Mouse (Mus musculus): ENCODE data around the gene Prph. TPM values are rescaled to one million over a fixed set of nuclear protein-coding genes. Genes with fewer than 3 reads are reported as not detected.
A peak's percentile ranks its signal among the peaks of the same experiment; 100 is the strongest.
"Not testable (repeated sequence)": the region's sequence is repeated elsewhere in the genome, so short reads cannot be mapped to it uniquely, and the experiment has no call there.

Prph gene
- polyA plus RNA-seq, 1 experiment from 2014 or later, result 12.6 TPM

DNA sequence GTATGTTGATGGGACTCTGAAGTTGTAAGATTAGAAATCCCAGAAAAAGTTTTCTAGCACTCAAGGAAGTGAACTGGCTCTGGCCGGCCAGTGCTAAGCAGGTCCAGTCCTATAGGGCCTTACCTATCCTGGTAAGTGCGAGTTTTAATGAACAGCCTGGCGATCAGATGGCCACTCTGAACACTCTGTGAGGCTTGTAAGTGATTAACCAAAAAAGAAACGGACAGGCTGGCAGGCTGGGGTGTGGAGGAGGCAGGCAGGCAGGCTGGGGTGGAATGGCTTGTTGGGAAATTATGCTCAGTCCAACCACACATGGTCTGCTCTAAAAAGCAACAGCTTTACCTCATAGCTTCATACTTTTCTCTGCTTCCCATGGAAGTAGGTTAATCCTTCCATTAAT lies 19.5 kb upstream of the Prph start:
- Histone ChIP-seq H3K4me3 (replicated peaks) (no peak overlapping the region), H3K27me3 (no peaks in the 10 kb centered on the region), H3K4me2 (no peak overlapping the region), H3K27ac (peak overlapping the region; percentile 66), H3K9me3 (replicated peaks) (no peaks in the 10 kb centered on the region), H3K36me3 (peaks cover 38% of the 10 kb centered on the region), H3K9ac (no peak overlapping the region), H3K4me1 (peaks cover 46% of the 10 kb centered on the region)
- peak; percentile 73 for ATAC-seq (replicated peaks; ENCODE audit: low FRiP score)
- WGBS, result 63% methylated on average over 4 of the region's 4 CpGs

DNA sequence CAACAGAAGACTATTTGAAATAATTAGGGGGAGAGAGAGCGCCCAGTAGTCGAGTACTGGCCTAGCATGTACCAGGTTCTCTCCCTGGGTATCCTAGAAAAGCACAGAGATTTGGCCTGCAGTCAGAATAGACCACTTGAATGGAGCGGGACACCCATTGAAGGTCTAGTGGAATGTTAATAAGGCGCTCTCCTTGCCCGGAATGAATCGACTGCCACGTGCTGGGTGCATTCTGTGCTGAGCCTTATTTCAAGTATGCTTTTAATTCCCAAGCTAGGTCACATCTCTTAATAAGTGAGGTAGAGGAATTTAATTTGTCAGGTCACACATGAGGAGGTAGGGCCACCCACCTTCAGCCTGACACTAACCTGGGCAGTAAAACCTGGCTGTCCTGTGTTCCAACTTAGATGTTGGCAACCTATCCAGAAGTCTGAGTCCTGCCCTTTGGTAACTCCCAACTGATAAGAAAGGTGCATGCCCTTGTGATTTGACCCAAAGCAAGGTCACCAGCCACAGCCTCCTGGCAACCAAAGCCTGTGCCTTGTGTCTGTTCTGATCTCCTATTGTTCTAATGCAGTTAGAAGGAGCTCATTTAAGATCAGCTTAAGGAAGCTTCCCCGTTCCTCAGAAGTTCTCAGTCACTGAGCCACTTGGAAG lies 18.6 kb upstream of the Prph start:
- Histone ChIP-seq H3K4me3 (replicated peaks) (no peak overlapping the region), H3K36me3 (peaks cover 38% of the 10 kb centered on the region), H3K27me3 (no peaks in the 10 kb centered on the region), H3K27ac (no peak overlapping the region), H3K4me2 (no peak overlapping the region), H3K9me3 (replicated peaks) (no peaks in the 10 kb centered on the region), H3K9ac (no peak overlapping the region), H3K4me1 (peaks cover 46% of the 10 kb centered on the region)
- ATAC-seq (replicated peaks; ENCODE audit: low FRiP score), result no peak
- WGBS, result 92% methylated on average over 8 of the region's 8 CpGs

DNA sequence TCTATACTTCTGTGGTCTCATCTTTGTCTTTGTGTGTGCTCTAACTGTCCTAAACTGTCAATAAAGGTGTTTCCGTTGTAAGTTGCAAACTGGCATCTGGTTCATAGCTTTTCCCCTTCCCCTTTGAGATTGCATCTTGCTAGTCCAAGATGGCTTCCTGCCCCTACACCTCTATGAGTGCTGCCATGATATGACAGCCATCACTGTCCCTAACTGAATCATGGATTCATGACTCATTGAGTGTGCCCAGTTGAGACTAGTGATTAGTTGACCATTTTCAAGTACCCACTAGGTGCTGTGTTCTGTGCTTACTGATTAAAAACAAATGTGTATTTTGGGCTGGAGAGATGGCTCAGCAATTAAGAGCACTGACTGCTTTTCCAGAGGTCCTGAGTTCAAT lies 16.9 kb upstream of the Prph start:
- no peak overlapping the region for H3K9ac ChIP-seq
- peaks cover 38% of the 10 kb centered on the region for H3K36me3 ChIP-seq
- no peak overlapping the region for H3K4me2 ChIP-seq
- H3K4me3 ChIP-seq (replicated peaks), result no peak overlapping the region
- WGBS, result 97% methylated on average over 1 of the region's 1 CpGs
- H3K27ac ChIP-seq, result no peak overlapping the region
- no peak for ATAC-seq (replicated peaks; ENCODE audit: low FRiP score)
- peaks cover 40% of the 10 kb centered on the region for H3K4me1 ChIP-seq
- H3K27me3 ChIP-seq, result no peaks in the 10 kb centered on the region
- H3K9me3 ChIP-seq (replicated peaks), result no peaks in the 10 kb centered on the region

- H3K27me3 ChIP-seq, result no peaks in the 10 kb centered on the region
- H3K9me3 ChIP-seq (replicated peaks), result no peaks in the 10 kb centered on the region
- no peak for ATAC-seq (replicated peaks; ENCODE audit: low FRiP score)
- no peak overlapping the region for H3K9ac ChIP-seq
- H3K4me3 ChIP-seq (replicated peaks), result no peak overlapping the region
- 92% methylated on average over 5 of the region's 5 CpGs for WGBS
- H3K4me2 ChIP-seq, result no peak overlapping the region
- H3K4me1 ChIP-seq, result peaks cover 32% of the 10 kb centered on the region
- no peak overlapping the region for H3K27ac ChIP-seq
- H3K36me3 ChIP-seq, result peaks cover 38% of the 10 kb centered on the region
Observed at GRCm38 (mm10) chr15:99038797-99039196, 16.2 kb upstream of the Prph start.

- H3K4me1 ChIP-seq, result peaks cover 32% of the 10 kb centered on the region
- 79% methylated on average over 4 of the region's 4 CpGs for WGBS
Observed at GRCm38 (mm10) chr15:99039306-99039705, 15.7 kb upstream of the Prph start.

GRCm38 (mm10) chr15:99039996-99040919 lies 14.7 kb upstream of the Prph start:
- H3K27ac ChIP-seq, result no peak overlapping the region
- peaks cover 25% of the 10 kb centered on the region for H3K4me1 ChIP-seq
- no peak overlapping the region for H3K9ac ChIP-seq
- H3K36me3 ChIP-seq, result peaks cover 29% of the 10 kb centered on the region
- WGBS, result 61% methylated on average over 26 of the region's 26 CpGs
- no peaks in the 10 kb centered on the region for H3K9me3 ChIP-seq (replicated peaks)
- no peak overlapping the region for H3K4me3 ChIP-seq (replicated peaks)
- ATAC-seq (replicated peaks; ENCODE audit: low FRiP score), result no peak
- H3K27me3 ChIP-seq, result no peaks in the 10 kb centered on the region
- H3K4me2 ChIP-seq, result peak overlapping the region; percentile 45; the same call in 1 of the 2 replicates

More at GRCm38 (mm10) chr15:99039306-99039705, 15.7 kb upstream of the Prph start:
- ATAC-seq (replicated peaks; ENCODE audit: low FRiP score), result no peak
- H3K27me3 ChIP-seq, result no peaks in the 10 kb centered on the region
- H3K36me3 ChIP-seq, result peaks cover 38% of the 10 kb centered on the region
- no peak overlapping the region for H3K4me2 ChIP-seq
- H3K9ac ChIP-seq, result no peak overlapping the region
- no peak overlapping the region for H3K27ac ChIP-seq
- no peak overlapping the region for H3K4me3 ChIP-seq (replicated peaks)
- H3K9me3 ChIP-seq (replicated peaks), result no peaks in the 10 kb centered on the region

GRCm38 (mm10) chr15:99040920-99041856 lies 13.8 kb upstream of the Prph start:
- Histone ChIP-seq H3K27me3 (no peaks in the 10 kb centered on the region), H3K27ac (peak overlapping the region; percentile 66; the same call in 1 of the 2 replicates), H3K9me3 (replicated peaks) (no peaks in the 10 kb centered on the region), H3K4me3 (replicated peaks) (no peak overlapping the region), H3K4me1 (peaks cover 24% of the 10 kb centered on the region), H3K36me3 (peaks cover 19% of the 10 kb centered on the region), H3K9ac (0 out of 2 replicates have a peak overlapping the region, but pooled peaks have one; percentile 9), H3K4me2 (peak overlapping the region; percentile 45)
- ATAC-seq (replicated peaks; ENCODE audit: low FRiP score), result no peak
- WGBS, result 35% methylated on average over 21 of the region's 21 CpGs

DNA sequence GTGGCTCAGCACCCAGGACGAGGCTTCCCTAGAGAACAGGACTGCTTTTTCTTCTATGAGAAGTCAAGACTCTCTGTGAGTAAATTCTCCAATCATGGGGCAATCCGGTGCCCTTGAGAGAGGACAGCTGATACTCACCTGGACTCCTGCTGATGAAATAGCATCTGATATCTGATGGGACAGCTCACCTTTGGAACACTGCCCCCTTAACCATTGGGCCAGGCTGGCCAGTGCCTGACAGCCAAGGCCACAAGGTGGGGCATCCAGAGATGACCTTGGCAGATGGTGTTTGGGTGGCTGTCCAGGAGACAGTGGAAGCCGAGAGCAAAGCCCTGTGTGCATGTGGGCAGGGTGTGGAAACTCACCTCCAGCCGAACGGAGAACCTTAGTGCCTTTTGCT lies 12.6 kb upstream of the Prph start:
- peaks cover 13% of the 10 kb centered on the region for H3K36me3 ChIP-seq
- H3K27me3 ChIP-seq, result no peaks in the 10 kb centered on the region
- no peak overlapping the region for H3K9ac ChIP-seq
- H3K27ac ChIP-seq, result no peak overlapping the region
- WGBS, result 77% methylated on average over 5 of the region's 5 CpGs
- no peak overlapping the region for H3K4me2 ChIP-seq
- H3K4me3 ChIP-seq (replicated peaks), result no peak overlapping the region
- ATAC-seq (replicated peaks; ENCODE audit: low FRiP score), result no peak
- H3K4me1 ChIP-seq, result peaks cover 20% of the 10 kb centered on the region
- H3K9me3 ChIP-seq (replicated peaks), result no peaks in the 10 kb centered on the region

GRCm38 (mm10) chr15:99044854-99045253 lies 10.1 kb upstream of the Prph start:
- Histone ChIP-seq H3K4me1 (peaks cover 20% of the 10 kb centered on the region), H3K27ac (no peak overlapping the region), H3K9ac (no peak overlapping the region), H3K4me2 (no peak overlapping the region), H3K36me3 (no peaks in the 10 kb centered on the region), H3K4me3 (replicated peaks) (no peak overlapping the region), H3K27me3 (peaks cover 8% of the 10 kb centered on the region; the same call in 1 of the 2 replicates), H3K9me3 (replicated peaks) (no peaks in the 10 kb centered on the region)
- ATAC-seq (replicated peaks; ENCODE audit: low FRiP score), result no peak
- WGBS, result 54% methylated on average over 3 of the region's 3 CpGs

DNA sequence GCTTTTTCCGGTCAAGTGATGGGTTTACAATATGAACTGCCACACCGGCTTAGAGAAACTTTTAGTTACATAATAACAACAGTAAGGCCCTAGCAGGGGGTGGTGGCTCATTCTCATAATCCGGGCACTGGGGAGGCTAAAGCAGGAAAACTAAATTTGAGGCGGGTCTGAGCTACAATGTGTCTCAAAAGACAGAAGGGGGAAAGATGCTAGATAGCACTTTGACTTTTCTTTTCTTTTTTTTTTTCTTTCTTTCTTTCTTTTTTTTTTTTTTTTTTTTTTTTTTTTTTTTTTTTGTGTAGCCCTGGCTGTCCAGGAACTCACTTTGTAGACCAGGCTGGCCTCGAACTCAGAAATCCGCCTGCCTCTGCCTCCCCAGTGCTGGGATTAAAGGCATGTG lies 9.2 kb upstream of the Prph start:
- not testable (repeated sequence) for H3K4me3 ChIP-seq (replicated peaks); ATAC-seq (replicated peaks; ENCODE audit: low FRiP score); H3K36me3 ChIP-seq; H3K9ac ChIP-seq; H3K9me3 ChIP-seq (replicated peaks); H3K27me3 ChIP-seq; H3K27ac ChIP-seq; H3K4me2 ChIP-seq
- WGBS, result 85% methylated on average over 6 of the region's 6 CpGs
- peaks cover 17% of the 10 kb centered on the region for H3K4me1 ChIP-seq

DNA sequence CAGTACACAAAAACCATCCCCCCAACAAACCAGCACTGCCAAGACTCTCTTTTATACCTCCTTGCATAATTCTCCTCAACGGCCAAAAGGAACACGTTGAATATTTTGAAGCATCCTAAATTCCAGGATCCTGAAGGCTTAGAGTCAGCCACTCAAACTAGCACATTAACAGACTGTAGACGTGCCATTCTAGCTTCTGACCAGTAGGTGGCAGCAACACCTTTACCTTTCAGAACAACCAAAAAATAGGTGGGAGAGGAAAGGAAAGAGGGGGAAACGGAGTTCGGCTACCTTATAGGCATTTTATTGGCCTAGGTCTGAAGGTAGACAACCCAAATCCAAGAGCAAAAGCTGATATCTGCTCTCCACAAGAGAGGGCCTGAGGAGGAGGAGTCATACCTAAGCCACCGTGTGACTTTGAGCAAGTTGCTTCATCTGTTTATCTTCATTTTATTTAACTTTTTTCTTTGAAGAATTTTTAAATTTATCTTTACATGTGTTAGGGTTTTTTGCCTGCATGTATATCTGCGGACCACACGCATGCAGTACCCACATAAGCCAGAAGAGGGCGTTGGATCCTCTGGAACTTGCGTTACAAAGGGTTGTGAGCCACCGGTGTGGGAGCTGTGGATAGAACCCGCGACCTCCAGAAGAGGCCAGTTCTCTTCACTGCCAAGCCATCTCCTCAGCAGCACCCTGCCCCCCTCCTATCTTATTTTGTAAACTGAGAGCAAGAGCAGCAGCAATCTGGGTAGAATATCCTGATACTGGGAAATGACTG lies 5.3 kb upstream of the Prph start:
- H3K4me3 ChIP-seq (replicated peaks), result no peak overlapping the region
- no peak overlapping the region for H3K4me2 ChIP-seq
- 34% methylated on average over 13 of the region's 13 CpGs for WGBS
- no peak for ATAC-seq (replicated peaks; ENCODE audit: low FRiP score)
- no peak overlapping the region for H3K27ac ChIP-seq
- H3K36me3 ChIP-seq, result no peaks in the 10 kb centered on the region
- peaks cover 40% of the 10 kb centered on the region for H3K27me3 ChIP-seq
- H3K9ac ChIP-seq, result no peak overlapping the region
- no peaks in the 10 kb centered on the region for H3K9me3 ChIP-seq (replicated peaks)
- peaks cover 14% of the 10 kb centered on the region for H3K4me1 ChIP-seq
